Mouse (Mus musculus) left cerebral cortex, adult 2 months (tissue): Measurements from ENCODE around the gene Gigyf1. TPM values are rescaled to one million over a fixed set of nuclear protein-coding genes. Genes with fewer than 3 reads are reported as not detected.

Experiments
- DNase-seq, 2 experiments: peaks; one replicate each; pipeline ENCODE4 v3.0.0; 2021 to 2022; ENCODE audit warnings: low spot score in 2 of 2, mixed read lengths in 1 of 2; ENCODE audit errors: extremely low spot score in 1 of 2
- H3K27ac ChIP-seq: fragments of 200-600 bp; 2 replicates; pipeline ENCODE4 v1.8.1; 2022
- H3K4me3 ChIP-seq: fragments of 200-600 bp; 2 replicates; pipeline ENCODE4 v1.8.1; 2022
- CTCF ChIP-seq: fragments of 200-600 bp; IDR thresholded peaks from 2 replicates; pipeline ENCODE4 v1.8.1; 2022; ENCODE audit warnings: antibody characterized with exemption, mild to moderate bottlenecking, moderate library complexity
- intact Hi-C: fragments of 180-260 bp; cut with DNase I; formaldehyde crosslinking; loops from one replicate; pipeline ENCODE4 v1.15.1; 2025
- microRNA-seq, 2 experiments: library from miRNA; unstranded; fragments of <30 nt; microRNA quantifications; one replicate each; pipeline ENCODE4 v1.2.0; 2021
- total RNA-seq, 2 experiments: library from RNA; stranded (reverse); gene quantifications; 2 replicates each; pipeline ENCODE4 v1.2.3; 2021

Gene Gigyf1
- total RNA-seq, 2 experiments from 2014 or later, result 58.1 to 59.9 TPM

- no peak for DNase-seq
- H3K4me3 ChIP-seq, result no peak overlapping the region
- intact Hi-C loops, result no loop called here
- H3K27ac ChIP-seq, result no peak overlapping the region
- no peak for TF ChIP-seq CTCF
Observed at GRCm38 (mm10) chr5:137565744-137566143, 47.4 kb downstream of the Gigyf1 start.

DNA sequence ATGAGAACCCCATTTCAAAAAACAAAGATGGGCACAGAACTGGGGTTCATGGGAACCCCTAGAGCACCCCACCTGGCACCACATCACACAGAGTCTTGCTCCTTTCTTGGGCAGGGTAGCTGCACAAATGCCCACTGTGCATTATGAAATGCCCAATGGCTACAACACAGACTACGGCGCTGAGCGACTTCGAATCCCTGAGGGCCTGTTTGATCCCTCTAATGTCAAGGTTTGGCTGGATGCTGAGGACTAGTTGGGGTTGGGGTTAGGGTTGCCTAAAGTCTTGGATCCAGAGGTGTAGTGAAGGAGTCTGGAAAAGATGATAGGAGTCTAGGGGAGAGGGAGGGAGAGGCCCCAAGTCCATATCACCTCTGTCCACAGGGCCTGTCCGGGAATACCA lies 48.1 kb downstream of the Gigyf1 start:
- intact Hi-C loops, result no loop called here
- TF ChIP-seq CTCF, result no peak
- Histone ChIP-seq H3K4me3 (no peak overlapping the region), H3K27ac (no peak overlapping the region)
- DNase-seq, result no peak

DNA sequence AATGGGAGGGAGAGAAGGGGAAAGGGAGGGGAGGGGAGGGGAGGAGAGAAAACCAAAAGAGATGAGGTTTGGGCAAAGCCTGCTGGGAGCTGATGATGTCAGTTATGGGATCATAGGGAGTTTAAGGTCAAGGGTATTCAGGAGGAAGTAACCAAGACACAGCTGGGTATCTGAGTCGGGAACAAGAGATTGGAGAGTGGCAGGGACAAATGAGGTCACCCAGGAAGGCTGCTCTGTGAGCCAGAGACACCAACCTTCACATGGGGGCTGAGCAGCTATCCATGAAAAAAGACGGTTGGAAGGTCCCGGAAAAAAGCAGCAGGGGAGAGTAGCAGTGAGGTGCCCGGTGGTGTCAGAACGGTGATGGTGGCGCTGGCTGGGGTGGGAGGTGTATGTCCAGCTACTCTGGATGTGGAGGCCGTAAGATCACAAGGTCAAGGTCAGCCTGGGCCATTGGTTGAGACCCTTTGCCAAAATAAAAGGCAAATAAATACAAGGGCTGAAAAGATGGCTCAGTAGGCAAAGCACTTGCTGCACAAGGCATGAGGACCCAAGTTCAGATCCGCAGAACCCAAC lies 50.0 kb downstream of the Gigyf1 start:
- DNase-seq, result no peak
- intact Hi-C loops, result no loop called here
- TF ChIP-seq CTCF, result no peak
- H3K27ac ChIP-seq, result no peak overlapping the region
- H3K4me3 ChIP-seq, result no peak overlapping the region

- TF ChIP-seq CTCF, result no peak
- H3K27ac ChIP-seq, result no peak overlapping the region
- H3K4me3 ChIP-seq, result no peak overlapping the region
- no peak for DNase-seq
- intact Hi-C loops, result no loop called here
Observed at GRCm38 (mm10) chr5:137569031-137569430, 50.7 kb downstream of the Gigyf1 start.

GRCm38 (mm10) chr5:137569665-137570064 lies 51.3 kb downstream of the Gigyf1 start, which contains the start of gene Tfr2:
Gene Tfr2, plus strand, starts transcription at chr5:137569840.
- no peak for DNase-seq
- intact Hi-C loops, result loop anchor here (10.0 kb wide), 1 partner anchor 55 kb away; the partner anchor contains the start of gene Gigyf1
- TF ChIP-seq CTCF, result no peak
- H3K4me3 ChIP-seq, result no peak within 1 kb of the TSS
- no peak within 1 kb of the TSS for H3K27ac ChIP-seq

DNA sequence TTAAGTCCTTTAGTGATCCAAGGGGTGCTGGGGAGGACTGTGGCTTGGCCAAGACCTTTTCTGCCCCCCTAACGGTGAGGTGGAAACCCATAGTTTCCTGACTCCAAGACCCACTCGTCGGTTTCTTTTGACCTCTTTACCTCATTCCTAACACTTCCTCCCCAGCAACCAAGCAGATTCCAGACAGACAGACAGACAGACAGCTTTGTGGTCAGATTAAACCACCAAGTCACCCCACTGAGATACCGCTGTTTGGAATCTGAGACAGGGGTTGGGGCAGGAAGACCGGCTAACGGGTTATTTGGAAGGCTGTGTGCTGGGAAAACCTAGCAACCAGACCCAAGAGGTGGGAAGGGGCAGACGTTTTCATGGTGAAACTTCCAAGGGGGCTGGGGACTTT lies 51.8 kb downstream of the Gigyf1 start:
- no peak overlapping the region for H3K4me3 ChIP-seq
- TF ChIP-seq CTCF, result no peak
- intact Hi-C loops, result loop anchor here (10.0 kb wide), 1 partner anchor 55 kb away; the partner anchor contains the start of gene Gigyf1
- no peak for DNase-seq
- H3K27ac ChIP-seq, result no peak overlapping the region

GRCm38 (mm10) chr5:137570691-137571586 lies 52.6 kb downstream of the Gigyf1 start:
- intact Hi-C loops, result loop anchor here (10.0 kb wide), 1 partner anchor 56 kb away; the partner anchor contains the start of gene Gigyf1
- Histone ChIP-seq H3K4me3 (no peak overlapping the region), H3K27ac (no peak overlapping the region)
- no peak for DNase-seq
- no peak for TF ChIP-seq CTCF

GRCm38 (mm10) chr5:137574470-137574901 lies 56.1 kb downstream of the Gigyf1 start:
- peak in 1 of 2 experiments; percentile 64 for DNase-seq
- intact Hi-C loops, result loop anchor here (10.0 kb wide), 1 partner anchor 60 kb away; the partner anchor contains the start of gene Gigyf1
- peak; percentile 45 for TF ChIP-seq CTCF
- peak overlapping the region; percentile 4; the same call in 1 of the 2 replicates for H3K27ac ChIP-seq
- H3K4me3 ChIP-seq, result peak overlapping the region; percentile 42

Small RNA genes lying within 50 kb of the gene (microRNA-seq; reads per million reads assigned to microRNA genes)
- gene Mir6418, result 0.73 to 1.2 reads per million in 2 experiments

Other genes with a start within 250 kb of the Gigyf1 start
- 10 to 100 TPM; 53.8 to 62.9 TPM for gene Ache, start 231.0 kb upstream of the Gigyf1 start, total RNA-seq
- gene Ufsp1, start 223.9 kb upstream of the Gigyf1 start, total RNA-seq, result 10 to 100 TPM; 11.6 to 14.4 TPM
- gene Srrt, start 210.9 kb upstream of the Gigyf1 start, total RNA-seq, result 100 to 1,000 TPM; 202 to 221 TPM
- 1 to 10 TPM; 4.5 to 6.5 TPM for gene Trip6, start 204.1 kb upstream of the Gigyf1 start, total RNA-seq
- 10 to 100 TPM; 22.8 to 25.1 TPM for gene Slc12a9, start 185.0 kb upstream of the Gigyf1 start, total RNA-seq
- gene Ephb4, start 168.4 kb upstream of the Gigyf1 start, total RNA-seq, result 1 to 10 TPM; 4.9 to 6.8 TPM
- gene Zan, start 41.5 kb upstream of the Gigyf1 start, total RNA-seq, result under 1 TPM; 0.30 to 0.38 TPM
- gene Pop7, start 16.0 kb upstream of the Gigyf1 start, total RNA-seq, result 10 to 100 TPM; 30.4 to 35.9 TPM
- not detected for gene Epo, start 14.7 kb downstream of the Gigyf1 start, total RNA-seq
- 100 to 1,000 TPM; 570 to 583 TPM for gene Gnb2, start 15.0 kb downstream of the Gigyf1 start, total RNA-seq
- gene Actl6b, start 35.0 kb downstream of the Gigyf1 start, total RNA-seq, result 100 to 1,000 TPM; 103 to 111 TPM
- gene Tfr2, start 51.3 kb downstream of the Gigyf1 start, total RNA-seq, result 10 to 100 TPM; 13.2 to 14.9 TPM
- 10 to 100 TPM; 19.9 to 25.1 TPM for gene Mospd3, start 82.5 kb downstream of the Gigyf1 start, total RNA-seq
- gene Pcolce, start 95.2 kb downstream of the Gigyf1 start, total RNA-seq, result 10 to 100 TPM in 1 of 2 experiments, 1 to 10 TPM in 1; 9.6 to 11.2 TPM
- gene Fbxo24, start 110.5 kb downstream of the Gigyf1 start, total RNA-seq, result under 1 TPM; 0.23 to 0.42 TPM
- gene Lrch4, start 110.6 kb downstream of the Gigyf1 start, total RNA-seq, result 10 to 100 TPM; 15.9 to 21.2 TPM
- gene Gm20605, start 110.6 kb downstream of the Gigyf1 start, total RNA-seq, result 10 to 100 TPM; 11.6 to 12.8 TPM
- gene Sap25, start 122.8 kb downstream of the Gigyf1 start, total RNA-seq, result 1 to 10 TPM; 4.8 to 7.2 TPM
- gene Irs3, start 127.2 kb downstream of the Gigyf1 start, total RNA-seq, result under 1 TPM; 0.14 to 0.29 TPM
- 10 to 100 TPM; 43.6 to 45.5 TPM for gene Agfg2, start 166.2 kb downstream of the Gigyf1 start, total RNA-seq
- gene Nyap1, start 223.1 kb downstream of the Gigyf1 start, total RNA-seq, result 10 to 100 TPM; 76.3 to 81.7 TPM
- 100 to 1,000 TPM; 150 to 156 TPM for gene Tsc22d4, start 227.2 kb downstream of the Gigyf1 start, total RNA-seq